Mouse (Mus musculus) hindbrain, embryonic 14.5 days (tissue): ENCODE results near the gene Hoxa3. TPM values are rescaled to one million over a fixed set of nuclear protein-coding genes. Genes with fewer than 3 reads are reported as not detected.

ENCODE experiments used
- ATAC-seq: fragments of 200-750 bp; cut with Nextera tagmentation; 2 replicates; pipeline ENCODE4 v1.8.0; 2017; ENCODE audit warnings: moderate number of reproducible peaks, mild to moderate bottlenecking, moderate TSS enrichment, moderate library complexity; ENCODE audit not compliant: low FRiP score
- DNase-seq: peaks from one replicate; pipeline ENCODE4 v3.0.0-alpha.2; 2015; ENCODE audit warnings: low spot score
- H3K27ac ChIP-seq: fragments of 300-500 bp; sonication (generic); 2 replicates; pipeline ENCODE4 v1.5.1; 2014; ENCODE audit warnings: mild to moderate bottlenecking, moderate library complexity
- H3K27me3 ChIP-seq: fragments of 300-500 bp; sonication (generic); 2 replicates; pipeline ENCODE4 v1.6.1; 2014; ENCODE audit warnings: mild to moderate bottlenecking, low read length, mixed read lengths; ENCODE audit not compliant: control insufficient read depth, insufficient read depth
- H3K36me3 ChIP-seq: fragments of 300-500 bp; sonication (generic); replicated peaks from 2 replicates; pipeline ENCODE4 v1.6.1; 2014; ENCODE audit not compliant: control insufficient read depth, insufficient read depth
- H3K4me1 ChIP-seq: fragments of 300-500 bp; sonication (generic); replicated peaks from 2 replicates; pipeline ENCODE4 v1.6.1; 2014; ENCODE audit warnings: antibody characterized with exemption, low read length, mixed read lengths; ENCODE audit not compliant: control insufficient read depth, insufficient read depth
- H3K4me2 ChIP-seq: fragments of 300-500 bp; sonication (generic); replicated peaks from 2 replicates; pipeline ENCODE4 v1.6.1; 2014; ENCODE audit warnings: mild to moderate bottlenecking, moderate library complexity
- H3K4me3 ChIP-seq: fragments of 300-500 bp; sonication (generic); replicated peaks from 2 replicates; pipeline ENCODE4 v1.5.1; 2014; ENCODE audit warnings: mild to moderate bottlenecking, low read length
- H3K9ac ChIP-seq: fragments of 300-500 bp; sonication (generic); 2 replicates; pipeline ENCODE4 v1.6.1; 2014
- H3K9me3 ChIP-seq: fragments of 300-500 bp; sonication (generic); 2 replicates; pipeline ENCODE4 v1.6.1; 2016; ENCODE audit warnings: low read length; ENCODE audit not compliant: control insufficient read depth
- WGBS: fragments of 180-500 bp; shearing (Covaris S2); extraction: QIAGEN DNeasy Blood & Tissue Kit; methylation state at CpG from one replicate; pipeline ENCODE4 v1.1.7; 2014; 5-methylcytosine and 5-hydroxymethylcytosine counted together
- polyA plus RNA-seq: library from polyadenylated mRNA; unstranded; fragments of >200 nt; fragmentation: Nextera tagmentation; extraction: Ambion mirVana; gene quantifications from 2 replicates; pipeline ENCODE4 v1.2.1, GENCODE M21; 2014

The Hoxa3 gene
- polyA plus RNA-seq, 1 experiment from 2014 or later, result 24.9 TPM

- ATAC-seq (no peak), DNase-seq (no peak)
- Histone ChIP-seq H3K4me2 (peak overlapping the region; percentile 8; the same call in 1 of the 2 replicates), H3K4me3 (no peak overlapping the region), H3K27ac (no peak overlapping the region), H3K4me1 (no peaks in the 10 kb centered on the region), H3K9me3 (no peaks in the 10 kb centered on the region), H3K9ac (no peak overlapping the region), H3K27me3 (peaks cover 100% of the 10 kb centered on the region), H3K36me3 (no peaks in the 10 kb centered on the region)
- 2% methylated on average over 30 of the region's 30 CpGs for WGBS
Observed at GRCm38 (mm10) chr6:52215771-52216535, 2.8 kb upstream of the Hoxa3 start.

GRCm38 (mm10) chr6:52215070-52215469 lies 1.9 kb upstream of the Hoxa3 start:
- Histone ChIP-seq H3K9me3 (no peaks in the 10 kb centered on the region), H3K36me3 (no peaks in the 10 kb centered on the region), H3K4me3 (no peak overlapping the region), H3K9ac (no peak overlapping the region), H3K27me3 (peaks cover 99% of the 10 kb centered on the region), H3K4me1 (no peaks in the 10 kb centered on the region), H3K4me2 (no peak overlapping the region), H3K27ac (no peak overlapping the region)
- 4% methylated on average over 3 of the region's 3 CpGs for whole genome bisulfite sequencing
- DNase-seq (no peak), ATAC-seq (no peak)

GRCm38 (mm10) chr6:52214271-52214670 lies 1.1 kb upstream of the Hoxa3 start:
- H3K36me3 ChIP-seq, result no peaks in the 10 kb centered on the region
- 15% methylated on average over 5 of the region's 5 CpGs for WGBS
- peaks cover 99% of the 10 kb centered on the region for H3K27me3 ChIP-seq
- H3K4me2 ChIP-seq, result no peak overlapping the region
- H3K9ac ChIP-seq, result no peak overlapping the region
- DNase-seq, result no peak
- H3K4me1 ChIP-seq, result no peaks in the 10 kb centered on the region
- H3K4me3 ChIP-seq, result no peak overlapping the region
- no peak for ATAC-seq
- H3K9me3 ChIP-seq, result no peaks in the 10 kb centered on the region
- H3K27ac ChIP-seq, result no peak overlapping the region

- Histone ChIP-seq H3K9ac (no peak overlapping the region), H3K4me3 (peak overlapping the region; percentile 13; the same call in 1 of the 2 replicates), H3K27me3 (peaks cover 98% of the 10 kb centered on the region), H3K27ac (no peak overlapping the region; the same call in 1 of the 2 replicates), H3K36me3 (no peaks in the 10 kb centered on the region), H3K4me2 (peak overlapping the region; percentile 15), H3K4me1 (no peaks in the 10 kb centered on the region), H3K9me3 (no peaks in the 10 kb centered on the region)
- 3% methylated on average over 22 of the region's 22 CpGs for WGBS
- no peak for ATAC-seq
- DNase-seq, result no peak
Observed at GRCm38 (mm10) chr6:52212556-52213118, 499 bp downstream of the Hoxa3 start.

- Histone ChIP-seq H3K9me3 (no peaks in the 10 kb centered on the region), H3K4me1 (no peaks in the 10 kb centered on the region), H3K4me3 (peak overlapping the region; percentile 13), H3K27me3 (peaks cover 98% of the 10 kb centered on the region), H3K27ac (peak overlapping the region; percentile 21; the same call in 1 of the 2 replicates), H3K9ac (no peak overlapping the region), H3K36me3 (no peaks in the 10 kb centered on the region), H3K4me2 (peak overlapping the region; percentile 81)
- no peak for DNase-seq
- WGBS, result 6% methylated on average over 13 of the region's 13 CpGs
- no peak for ATAC-seq
Observed at GRCm38 (mm10) chr6:52211961-52212360, 1.2 kb downstream of the Hoxa3 start.

- peak overlapping the region; percentile 13 for H3K4me3 ChIP-seq
- DNase-seq (peak; percentile 83), ATAC-seq (peak; percentile 59; the same call in 1 of the 2 replicates)
- peaks cover 97% of the 10 kb centered on the region for H3K27me3 ChIP-seq
- H3K4me2 ChIP-seq, result peak overlapping the region; percentile 81
- no peaks in the 10 kb centered on the region for H3K9me3 ChIP-seq
- peak overlapping the region; percentile 21; the same call in 1 of the 2 replicates for H3K27ac ChIP-seq
- H3K4me1 ChIP-seq, result no peaks in the 10 kb centered on the region
- 2% methylated on average over 37 of the region's 37 CpGs for WGBS
- H3K9ac ChIP-seq, result no peak overlapping the region
- H3K36me3 ChIP-seq, result no peaks in the 10 kb centered on the region
Observed at GRCm38 (mm10) chr6:52211170-52211935, 1.8 kb downstream of the Hoxa3 start.

GRCm38 (mm10) chr6:52209685-52210046 lies 3.5 kb downstream of the Hoxa3 start:
- Histone ChIP-seq H3K4me1 (no peaks in the 10 kb centered on the region), H3K4me2 (peak overlapping the region; percentile 81), H3K9me3 (no peaks in the 10 kb centered on the region), H3K4me3 (peak overlapping the region; percentile 30), H3K27ac (peak overlapping the region; percentile 85), H3K9ac (peak overlapping the region; percentile 38; the same call in 1 of the 2 replicates), H3K27me3 (peaks cover 96% of the 10 kb centered on the region), H3K36me3 (no peaks in the 10 kb centered on the region)
- ATAC-seq (no peak), DNase-seq (no peak)
- WGBS, result 8% methylated on average over 12 of the region's 12 CpGs

GRCm38 (mm10) chr6:52208868-52209684 lies 4.1 kb downstream of the Hoxa3 start:
- peak overlapping the region; percentile 30 for H3K4me3 ChIP-seq
- 6% methylated on average over 18 of the region's 18 CpGs for WGBS
- no peaks in the 10 kb centered on the region for H3K4me1 ChIP-seq
- no peak for ATAC-seq
- H3K4me2 ChIP-seq, result peak overlapping the region; percentile 81
- H3K9ac ChIP-seq, result peak overlapping the region; percentile 38; the same call in 1 of the 2 replicates
- H3K36me3 ChIP-seq, result no peaks in the 10 kb centered on the region
- no peak for DNase-seq
- H3K9me3 ChIP-seq, result no peaks in the 10 kb centered on the region
- H3K27me3 ChIP-seq, result peaks cover 96% of the 10 kb centered on the region
- H3K27ac ChIP-seq, result peak overlapping the region; percentile 85
